Mouse (Mus musculus): ENCODE measurements around the gene Fancd2.

Gene Fancd2

DNA sequence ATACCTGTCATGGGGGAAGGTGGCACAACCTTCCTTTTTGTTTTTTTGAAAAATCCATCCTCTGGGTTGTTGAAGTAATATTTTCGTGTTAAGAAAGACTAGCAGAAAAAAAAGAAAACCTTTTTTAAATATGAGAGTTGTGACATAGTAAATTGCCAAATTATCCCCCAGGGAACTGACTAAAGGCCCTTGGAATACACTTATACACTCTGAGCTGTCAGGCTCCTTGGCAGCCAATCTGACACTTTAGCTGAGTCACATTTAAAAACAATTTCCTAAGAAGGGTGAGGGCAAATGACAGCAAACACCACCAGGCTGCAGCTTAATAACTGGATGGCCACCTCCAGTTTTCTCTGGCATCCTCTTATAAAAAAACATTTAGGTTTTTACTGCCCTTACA is 9.2 kb upstream of the Fancd2 start:
- in situ Hi-C loops (cut with MboI; ENCODE audit: low sequenced_read_pairs): no loop called here

DNA sequence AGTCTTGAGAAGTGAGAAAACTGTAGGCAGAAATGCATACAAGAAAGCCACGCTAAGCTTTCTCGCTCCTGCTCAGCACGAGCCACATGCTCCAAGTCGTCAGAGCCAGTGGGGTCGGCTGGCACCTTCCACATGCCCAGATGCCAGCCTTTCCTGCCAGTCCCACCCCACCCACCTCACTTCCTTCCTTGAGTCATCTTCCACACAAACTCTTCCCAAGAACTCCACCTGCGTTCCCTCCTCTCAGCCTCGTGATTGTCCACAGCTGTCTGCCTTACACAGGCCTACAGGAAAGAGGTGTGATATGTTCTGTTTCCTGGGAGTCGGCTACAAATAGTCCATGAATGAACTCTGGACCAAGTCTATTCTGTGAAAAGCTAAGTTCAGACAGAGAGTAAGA is 8.1 kb upstream of the Fancd2 start:
- in situ Hi-C loops (cut with MboI; ENCODE audit: low sequenced_read_pairs): no loop called here

DNA sequence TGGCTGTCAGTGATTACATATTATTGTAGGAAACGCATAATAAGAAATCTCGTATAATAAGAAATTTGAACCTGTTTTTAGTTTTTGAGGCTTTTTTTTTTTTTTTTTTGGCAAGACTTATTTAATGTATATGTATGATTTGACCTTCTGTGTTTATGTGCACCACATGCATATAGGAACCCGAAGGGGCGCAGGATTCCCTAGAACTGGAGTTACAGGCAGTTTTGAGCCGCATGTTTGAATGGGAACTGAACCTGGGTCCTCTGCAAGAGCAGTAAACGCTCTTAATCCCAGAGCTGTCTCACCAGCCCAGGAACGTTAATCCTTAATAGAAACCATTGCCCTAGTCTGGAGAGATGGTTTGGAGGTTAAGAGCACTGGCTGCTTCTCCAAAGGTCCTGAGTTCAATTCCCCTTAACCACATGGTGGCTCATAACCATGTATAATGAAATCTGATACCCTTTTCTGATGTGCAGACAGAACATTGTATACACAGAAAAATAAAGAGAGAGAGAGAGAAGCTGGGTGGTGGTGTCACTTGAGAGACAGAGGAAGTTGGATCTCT is 440 bp downstream of the Fancd2 start:
- in situ Hi-C loops (cut with MboI; ENCODE audit: low sequenced_read_pairs): no loop called here

DNA sequence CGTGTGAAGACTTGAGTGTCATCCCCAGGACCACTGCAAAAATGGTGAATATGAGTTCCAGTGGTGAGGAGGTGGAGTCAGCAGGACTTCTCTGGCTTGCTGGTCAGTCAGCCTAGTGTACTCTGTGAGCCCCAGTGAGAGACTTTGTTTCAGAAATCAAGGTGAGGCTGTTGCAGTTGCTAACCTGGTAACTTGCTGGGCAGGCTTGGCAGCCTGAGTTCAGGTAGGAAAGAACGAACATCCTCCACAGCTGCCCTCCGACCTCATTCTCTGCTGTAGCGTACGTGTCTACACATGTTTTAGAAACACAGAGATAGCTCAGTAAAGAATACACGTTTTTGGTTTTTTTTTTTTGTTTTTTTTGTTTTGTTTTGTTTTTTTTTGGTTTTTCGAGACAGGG is 3.4 kb downstream of the Fancd2 start:
- in situ Hi-C loops (cut with MboI; ENCODE audit: low sequenced_read_pairs): no loop called here

DNA sequence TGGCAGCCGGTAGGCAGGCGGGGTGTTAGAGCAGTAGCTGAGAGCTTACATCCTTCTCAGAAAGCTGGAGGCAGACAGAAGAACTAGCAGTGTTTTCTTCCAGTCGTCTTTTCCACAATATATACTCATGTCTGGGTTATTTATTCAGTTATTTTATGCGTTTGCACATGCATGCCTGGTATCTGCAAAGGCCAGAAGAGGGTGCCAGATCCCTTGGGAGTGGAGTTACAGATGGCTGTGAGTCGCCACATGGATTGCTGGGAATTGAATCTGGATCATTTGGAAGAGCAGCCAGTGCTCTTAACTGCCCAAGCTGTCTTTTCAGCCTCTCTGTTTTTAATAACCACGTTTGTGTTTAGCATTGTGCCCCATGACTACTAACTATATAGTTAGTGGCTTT is 10.1 kb downstream of the Fancd2 start:
- in situ Hi-C loops (cut with MboI; ENCODE audit: low sequenced_read_pairs): no loop called here

DNA sequence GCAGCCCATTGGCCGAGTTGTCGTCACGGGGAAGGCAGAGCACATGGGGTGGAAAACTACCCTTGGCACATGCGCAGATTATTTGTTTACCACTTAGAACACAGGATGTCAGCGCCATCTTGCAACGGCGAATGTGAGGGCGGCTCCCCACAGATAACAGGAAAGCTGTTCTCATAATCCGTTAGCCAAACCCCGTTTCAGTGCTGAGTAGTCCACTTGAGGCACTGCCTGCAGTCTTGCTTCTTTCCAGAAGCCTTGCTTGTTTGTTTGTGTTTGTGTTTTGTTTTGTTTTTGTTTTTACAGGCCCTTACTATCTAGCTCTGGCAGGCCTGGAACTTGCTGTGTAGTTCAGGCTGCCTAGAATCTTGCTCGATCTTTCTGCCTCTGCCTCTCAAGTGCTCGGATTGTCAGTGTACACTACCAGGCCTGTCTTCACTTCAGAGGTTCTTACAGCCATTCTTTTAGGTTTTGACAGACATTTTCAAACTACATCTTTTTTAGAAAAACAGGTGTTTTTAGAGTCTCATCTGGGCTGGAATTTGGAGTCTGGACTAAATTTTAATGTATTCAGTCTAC is 12.5 kb downstream of the Fancd2 start:
- in situ Hi-C loops (cut with MboI; ENCODE audit: low sequenced_read_pairs): no loop called here

DNA sequence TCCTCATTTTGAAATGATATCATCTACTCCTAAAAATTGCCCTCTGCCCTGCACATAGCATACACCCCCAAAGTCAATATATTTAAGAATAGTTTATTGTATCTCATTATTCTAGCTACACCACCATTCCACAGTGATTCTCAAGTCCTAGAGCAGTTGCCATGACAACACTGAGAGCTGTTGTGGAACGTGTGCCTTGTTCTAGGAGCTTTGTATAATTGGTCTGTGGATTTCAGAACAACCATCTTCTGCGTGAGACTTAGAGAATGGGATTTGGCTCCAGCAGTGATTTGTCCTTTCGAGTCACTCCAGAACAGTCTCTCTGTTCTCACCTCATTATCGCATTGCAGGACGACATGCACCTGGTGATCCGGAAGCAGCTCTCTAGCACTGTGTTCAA is 28.3 kb downstream of the Fancd2 start:
- in situ Hi-C loops (cut with MboI; ENCODE audit: low sequenced_read_pairs): no loop called here

DNA sequence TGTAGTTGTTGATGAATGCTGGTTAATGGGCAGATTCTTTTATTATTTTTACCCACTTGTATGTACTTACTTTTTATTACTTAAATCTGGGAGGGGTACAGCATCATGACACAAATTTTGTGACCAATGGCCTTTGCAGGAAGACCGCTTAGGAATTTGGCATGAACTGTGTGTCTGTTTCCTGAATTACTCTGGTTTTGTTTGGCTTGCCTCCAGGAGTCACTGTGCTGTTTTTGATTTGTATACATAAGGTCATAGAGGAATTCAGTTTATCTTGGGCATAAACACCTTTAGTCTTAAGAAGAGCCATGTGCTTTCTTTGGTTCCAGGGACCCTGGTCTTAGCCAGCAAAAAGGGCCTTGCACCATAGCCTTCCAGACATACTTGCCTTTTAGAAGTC is 33.1 kb downstream of the Fancd2 start:
- in situ Hi-C loops (cut with MboI; ENCODE audit: low sequenced_read_pairs): no loop called here

DNA sequence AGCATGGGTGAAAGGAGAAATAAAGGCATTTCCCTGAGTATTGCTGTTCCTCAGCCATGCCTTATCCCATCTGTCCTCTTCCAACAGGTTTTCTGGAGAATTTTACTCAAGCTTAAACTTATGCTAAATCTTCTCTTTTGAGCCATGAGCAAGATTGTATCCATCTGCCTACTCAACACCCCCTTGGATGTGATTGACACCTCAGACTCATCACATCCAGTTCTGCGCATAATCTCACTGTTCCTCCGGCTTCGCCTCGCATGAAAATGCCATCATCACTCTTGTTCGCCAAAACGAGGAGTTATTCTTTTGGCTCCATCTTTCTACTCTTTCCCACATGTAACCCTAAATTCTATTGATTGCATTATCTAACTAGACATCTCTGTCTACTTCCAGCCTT is 44.6 kb downstream of the Fancd2 start:
- in situ Hi-C loops (cut with MboI; ENCODE audit: low sequenced_read_pairs): no loop called here

DNA sequence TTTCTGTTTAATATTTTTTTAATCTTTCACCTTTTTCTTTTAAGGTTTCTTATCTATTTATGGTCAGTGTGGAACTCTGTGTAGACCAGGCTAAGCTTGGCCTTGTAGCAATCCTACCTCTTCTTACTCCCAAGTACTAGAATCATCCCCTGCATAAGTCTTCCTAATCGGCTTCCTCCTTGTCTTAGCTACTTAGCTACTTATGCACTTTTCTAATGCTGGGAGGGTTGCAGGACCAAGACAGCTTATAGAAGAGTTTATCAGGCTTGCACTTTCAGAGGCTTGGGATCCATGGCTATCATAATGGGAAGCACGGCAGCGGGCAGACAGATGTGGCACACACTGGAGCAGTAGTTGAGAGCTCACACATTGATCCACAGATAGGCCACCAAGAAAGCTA is 47.8 kb downstream of the Fancd2 start:
- in situ Hi-C loops (cut with MboI; ENCODE audit: low sequenced_read_pairs): no loop called here

DNA sequence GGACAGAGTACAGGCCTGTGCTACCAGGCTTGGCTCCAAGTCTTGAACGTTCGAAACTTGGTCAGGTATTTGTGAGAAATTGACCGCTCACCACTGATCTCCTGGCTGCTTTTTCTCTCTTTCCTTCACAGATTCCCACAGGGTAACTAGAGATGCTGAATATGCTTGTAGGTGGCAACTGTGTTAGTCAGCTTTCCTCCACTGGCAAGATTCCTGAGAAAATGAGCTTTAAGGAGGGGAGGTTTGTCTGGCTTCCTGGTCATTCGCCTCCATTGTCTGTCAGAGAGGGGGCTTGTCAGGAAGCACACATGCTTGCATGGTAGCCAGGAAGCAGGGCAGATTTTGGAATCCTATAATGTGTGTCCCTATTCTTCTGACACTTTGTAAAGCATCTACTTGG is 51.5 kb downstream of the Fancd2 start:
- in situ Hi-C loops (cut with MboI; ENCODE audit: low sequenced_read_pairs): no loop called here

DNA sequence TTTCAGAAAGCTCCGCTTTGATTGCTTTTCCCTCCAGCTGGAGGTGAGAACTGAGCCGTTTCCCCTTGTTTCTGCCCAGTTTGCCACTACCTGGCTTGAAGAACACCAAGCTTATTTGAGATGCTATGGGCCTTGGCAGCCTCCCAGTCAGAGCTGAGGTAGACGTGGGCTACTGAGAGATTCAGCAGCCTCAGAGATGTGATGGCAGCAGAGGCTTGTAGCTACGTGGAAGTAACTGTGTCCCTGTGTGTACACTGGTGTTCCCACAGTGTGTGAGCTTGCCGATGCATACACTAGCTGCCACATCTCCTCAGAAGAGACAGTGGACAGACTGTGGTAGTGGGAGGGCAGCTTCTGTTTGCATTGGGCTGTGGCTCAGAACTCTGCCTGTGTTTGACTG is 53.6 kb downstream of the Fancd2 start:
- in situ Hi-C loops (cut with MboI; ENCODE audit: low sequenced_read_pairs): no loop called here

DNA sequence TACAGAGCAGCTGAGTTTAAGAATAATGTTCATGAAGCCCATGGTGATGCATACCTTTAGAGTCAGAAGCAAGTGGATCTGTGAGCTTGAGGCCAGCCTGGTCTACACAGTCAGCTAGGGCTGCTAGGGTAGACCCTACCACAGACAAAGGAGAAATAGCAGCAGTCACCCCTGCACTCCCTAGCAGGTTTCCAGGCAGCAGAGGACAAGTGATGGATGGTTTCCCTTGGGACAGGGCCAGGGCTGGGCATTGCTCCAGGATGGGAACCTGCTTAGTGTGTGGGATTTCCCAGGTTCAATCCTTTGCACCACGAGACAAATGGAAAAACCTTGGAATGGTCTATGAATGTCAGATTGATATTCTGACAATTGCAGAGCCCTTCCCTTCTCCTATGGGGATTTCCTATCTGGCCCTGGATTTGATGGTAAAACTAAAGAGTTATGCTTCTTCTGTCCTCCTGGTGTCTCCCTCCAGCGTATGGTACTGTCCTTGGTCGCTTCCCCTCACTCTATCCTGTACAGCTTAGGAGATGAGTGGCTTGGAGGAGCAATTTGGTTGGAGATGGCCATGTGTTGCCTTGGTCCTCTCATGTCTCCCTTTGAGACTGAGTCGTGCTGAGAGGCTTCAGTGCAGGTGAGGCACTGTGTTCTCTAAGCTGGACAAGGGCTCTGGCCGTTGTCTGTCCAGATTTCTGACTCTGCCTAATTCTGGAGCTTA is 55.1 kb downstream of the Fancd2 start:
- in situ Hi-C loops (cut with MboI; ENCODE audit: low sequenced_read_pairs): no loop called here

DNA sequence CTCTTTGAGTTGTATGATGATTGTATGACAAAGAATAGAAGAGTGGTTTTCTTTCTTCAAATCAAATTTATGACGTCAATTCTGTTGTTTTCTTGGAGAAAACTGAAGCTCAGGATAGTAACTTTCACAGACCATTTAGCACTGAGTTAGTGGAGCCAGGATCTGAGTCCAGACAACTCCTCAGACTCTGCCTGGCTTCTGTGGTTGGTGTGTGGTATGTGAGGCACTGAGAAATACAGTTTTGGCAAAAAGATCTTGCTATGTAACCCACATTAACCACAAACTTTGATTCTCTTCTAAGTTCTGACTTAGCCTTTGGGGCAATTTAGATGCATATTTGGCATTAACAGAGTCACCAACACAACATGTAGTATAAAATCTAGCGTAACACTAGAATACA is 61.2 kb downstream of the Fancd2 start:
- in situ Hi-C loops (cut with MboI; ENCODE audit: low sequenced_read_pairs): no loop called here

DNA sequence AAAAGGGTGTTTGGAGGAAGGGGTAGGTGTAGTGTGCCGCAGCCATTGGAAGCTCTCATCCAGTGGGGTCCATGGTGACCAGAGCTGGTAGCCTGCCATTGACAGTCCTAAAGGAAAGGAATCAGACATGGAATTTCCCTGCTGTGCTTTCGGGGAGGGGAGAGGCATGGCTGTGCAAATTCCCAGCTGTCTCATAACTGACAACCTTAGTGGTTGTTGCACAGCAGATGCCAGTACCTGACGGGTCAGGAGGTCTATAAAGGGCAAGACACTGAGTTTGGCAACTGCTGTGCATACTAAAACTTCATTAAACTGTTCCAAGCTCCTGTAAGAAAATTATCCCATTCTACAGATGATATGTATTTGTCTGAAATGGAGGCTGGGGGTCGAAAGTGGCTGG is 66.5 kb downstream of the Fancd2 start:
- in situ Hi-C loops (cut with MboI; ENCODE audit: low sequenced_read_pairs): no loop called here

DNA sequence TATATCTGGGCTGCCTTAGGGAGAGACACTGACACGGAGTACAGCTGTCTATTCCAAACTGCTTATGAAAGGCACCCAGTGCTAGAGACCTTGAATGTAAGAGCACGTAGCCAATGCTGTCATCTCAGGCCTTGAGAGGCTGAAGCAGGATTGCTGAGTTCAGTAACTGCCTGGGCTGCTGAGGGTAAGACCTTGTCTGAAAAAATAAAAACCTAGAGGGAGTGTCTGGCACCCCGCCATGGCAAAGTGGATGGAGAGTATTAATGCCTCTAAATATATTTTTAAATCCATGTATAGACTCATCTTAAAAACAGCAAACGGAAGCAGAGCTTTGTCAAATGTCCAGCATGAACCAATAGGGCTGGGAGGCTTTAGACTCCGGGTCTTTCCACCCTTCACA is 68.4 kb downstream of the Fancd2 start:
- in situ Hi-C loops (cut with MboI; ENCODE audit: low sequenced_read_pairs): no loop called here

DNA sequence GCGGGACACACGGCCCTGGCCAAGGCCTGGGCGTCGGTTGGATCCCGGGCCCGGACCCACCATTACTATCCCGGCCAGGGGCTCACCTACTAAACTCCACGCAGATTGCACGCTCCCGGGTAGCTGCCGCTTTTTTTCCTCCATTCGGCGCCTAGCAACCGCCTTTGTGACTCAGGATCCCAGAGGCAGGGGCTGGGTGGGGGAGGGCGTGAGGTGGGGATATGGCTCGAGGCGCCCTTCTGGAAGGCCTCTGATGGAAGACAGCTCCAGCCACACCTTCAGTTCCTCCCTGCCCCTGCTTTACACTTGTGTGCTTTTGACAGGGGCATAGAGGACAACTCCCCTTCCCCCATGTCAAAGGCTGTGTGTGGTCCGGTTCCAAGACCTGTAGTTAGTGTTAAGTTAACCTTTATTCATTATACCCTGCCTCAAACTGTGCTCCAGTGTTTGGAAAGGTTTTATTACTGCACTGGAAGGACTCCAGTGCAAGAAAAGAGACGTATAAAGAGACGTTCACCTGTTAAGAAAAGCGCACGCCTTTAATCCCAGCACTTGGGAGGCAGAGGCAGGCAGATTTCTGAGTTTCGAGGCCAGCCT is 69.2 kb downstream of the Fancd2 start, which contains the start of gene Fancd2os:
Gene Fancd2os, minus strand, starts transcription at position 173 of the 597 bp plus-strand sequence.
- in situ Hi-C loops (cut with MboI; ENCODE audit: low sequenced_read_pairs): no loop called here

DNA sequence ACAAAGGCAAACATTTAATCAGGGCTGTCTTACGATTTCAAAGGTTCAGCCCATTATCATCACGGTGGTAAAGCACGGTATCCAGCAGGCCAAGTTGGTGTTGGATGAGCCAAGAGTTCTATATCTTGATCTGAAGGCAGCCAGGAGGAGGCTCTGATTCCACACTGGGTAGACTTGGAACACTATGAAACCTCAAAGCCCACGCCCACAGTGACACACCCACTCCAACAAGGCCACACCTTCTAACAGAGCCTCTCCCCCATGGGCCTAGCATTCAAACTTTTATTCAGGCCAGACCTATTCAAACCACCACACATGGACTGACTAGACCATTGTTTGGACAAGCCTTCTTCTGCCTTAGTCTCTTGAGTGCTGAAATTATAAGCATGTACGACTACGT is 71.3 kb downstream of the Fancd2 start:
- in situ Hi-C loops (cut with MboI; ENCODE audit: low sequenced_read_pairs): no loop called here

DNA sequence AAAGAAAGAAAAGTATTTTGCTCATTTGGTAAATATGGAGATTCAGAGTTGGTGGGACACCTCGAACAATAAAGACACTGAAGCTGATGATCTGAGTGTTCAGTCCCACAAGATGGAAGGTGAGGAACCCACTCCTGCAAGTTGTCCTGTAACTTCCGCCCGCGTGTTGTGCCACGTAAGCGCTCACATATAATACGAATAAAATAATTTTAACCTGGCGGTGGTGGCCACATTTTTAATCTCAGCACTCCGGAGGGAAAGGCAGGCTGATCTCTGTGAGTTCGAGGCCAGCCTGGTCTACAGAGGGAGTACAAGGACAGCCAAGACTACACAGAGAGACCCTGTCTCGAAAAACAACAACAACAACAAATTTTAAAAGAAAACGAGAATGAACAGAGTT is 72.5 kb downstream of the Fancd2 start:
- in situ Hi-C loops (cut with MboI; ENCODE audit: low sequenced_read_pairs): no loop called here

DNA sequence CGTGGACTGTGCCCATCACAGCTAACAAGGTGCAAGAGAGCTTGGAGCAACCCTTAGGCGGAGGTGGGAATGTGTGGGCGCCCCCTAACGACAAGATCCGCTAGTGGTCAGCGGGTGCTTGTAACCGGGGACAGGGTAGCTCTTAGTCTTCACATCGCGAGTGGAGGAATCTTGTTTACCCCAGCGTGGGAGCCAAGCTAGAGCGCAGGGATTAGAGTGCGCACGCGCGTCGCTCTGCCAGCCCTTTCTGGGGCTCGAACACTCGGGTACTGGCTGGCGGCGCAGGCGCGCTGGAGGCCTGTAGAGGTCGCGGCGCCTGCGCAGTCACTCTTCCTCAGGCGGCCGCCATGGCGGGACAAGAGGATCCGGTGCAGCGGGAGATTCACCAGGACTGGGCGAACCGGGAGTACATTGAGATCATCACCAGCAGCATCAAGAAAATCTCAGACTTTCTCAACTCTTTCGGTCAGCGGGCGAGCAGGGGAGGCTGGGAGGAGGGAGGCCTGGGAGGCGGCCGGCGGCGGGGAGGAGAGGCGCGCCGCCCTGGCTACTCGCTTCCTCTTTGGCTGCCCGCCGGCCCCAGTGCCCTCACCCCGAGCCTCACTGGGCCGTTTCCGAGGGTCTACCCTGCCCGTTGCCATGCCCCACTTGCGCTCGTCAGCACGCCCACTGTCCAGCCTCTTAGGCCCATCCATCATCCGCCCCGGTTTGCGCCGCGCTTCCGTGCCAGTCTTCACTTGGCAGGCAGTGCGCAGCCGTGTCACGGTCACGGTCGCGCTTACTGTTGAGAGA is 73.1 kb downstream of the Fancd2 start, which contains the start of gene Brk1:
Gene Brk1, plus strand, starts transcription at position 341 of the 792 bp plus-strand sequence.
- in situ Hi-C loops (cut with MboI; ENCODE audit: low sequenced_read_pairs): no loop called here

DNA sequence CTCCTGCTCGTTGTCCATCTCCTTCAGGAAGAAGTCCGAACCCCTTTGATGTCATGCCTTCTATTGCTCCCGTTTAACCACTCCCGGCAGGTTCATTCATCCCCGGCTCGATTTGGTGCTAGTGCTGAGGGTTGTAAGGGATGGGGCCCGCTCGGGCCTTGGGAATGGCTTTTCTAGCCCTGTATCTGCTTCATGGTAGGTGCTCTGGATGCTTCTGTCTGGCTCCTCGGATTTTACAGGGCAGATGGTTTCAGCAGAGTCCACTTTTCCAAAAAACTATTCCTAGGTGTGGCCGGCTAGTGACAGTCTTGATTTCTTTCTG is 73.7 kb downstream of the Fancd2 start:
- in situ Hi-C loops (cut with MboI; ENCODE audit: low sequenced_read_pairs): no loop called here

Measured in CH12F3 (cell line).